Mouse (Mus musculus) olfactory bulb, adult 2 months (tissue): Measurements from ENCODE around the gene Szt2.

Experiments
- CTCF ChIP-seq: fragments of 200-500 bp; IDR thresholded peaks from 2 replicates; pipeline ENCODE4 v1.5.1; 2012; ENCODE audit warnings: low read depth, mild to moderate bottlenecking, low read length, moderate library complexity; ENCODE audit not compliant: insufficient read depth
- POLR2A ChIP-seq: fragments of 200-500 bp; IDR thresholded peaks from 2 replicates; pipeline ENCODE4 v1.6.1; 2012; ENCODE audit warnings: mild to moderate bottlenecking, low read depth, low read length, moderate library complexity; ENCODE audit not compliant: insufficient read depth

GRCm38 (mm10) chr4:118383271-118383670 lies 25.8 kb downstream of the Szt2 start:
- TF ChIP-seq POLR2A: no peak
- no peak for TF ChIP-seq CTCF
